Mouse (Mus musculus) layer of hippocampus, adult 18-20 months (tissue): Measurements from ENCODE around the gene Crtac1. TPM values are rescaled to one million over a fixed set of nuclear protein-coding genes. Genes with fewer than 3 reads are reported as not detected.

Experiments
- DNase-seq, 2 experiments: peaks; one replicate each; pipeline ENCODE4 v3.0.0; 2022; ENCODE audit warnings: low spot score in 2 of 2
- microRNA-seq, 2 experiments: library from miRNA; unstranded; fragments of <30 nt; microRNA quantifications; one replicate each; pipeline ENCODE4 v1.2.0; 2021
- total RNA-seq, 2 experiments: library from RNA; stranded (reverse); gene quantifications; 2 replicates each; pipeline ENCODE4 v1.2.3; 2021

Crtac1 gene
- total RNA-seq, 2 experiments from 2014 or later = 90.4 to 104 TPM

DNA sequence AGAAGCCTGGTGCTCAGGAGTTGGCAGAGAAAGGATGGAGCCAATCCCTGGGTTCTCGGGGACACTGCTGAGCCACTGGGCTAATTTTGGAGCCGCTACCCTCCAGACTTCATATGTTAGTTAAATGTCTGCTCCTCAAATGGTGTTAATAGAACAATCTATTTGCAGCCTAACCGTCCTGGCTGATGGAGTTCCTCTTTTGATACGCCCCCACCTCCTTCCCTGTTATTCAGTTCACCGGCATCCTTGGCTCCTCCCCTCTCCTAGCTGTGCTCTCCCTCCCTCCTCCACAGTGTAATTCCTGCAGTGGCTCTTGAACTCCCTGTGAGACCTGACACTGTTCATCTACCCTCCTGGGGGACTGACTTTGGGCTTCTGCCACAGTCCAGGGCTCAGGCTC, 185.0 kb downstream of the Crtac1 start:
- no peak for DNase-seq

- no peak for DNase-seq
Observed at GRCm38 (mm10) chr19:42243401-42243800, 188.2 kb downstream of the Crtac1 start.

- DNase-seq = no peak
Observed at GRCm38 (mm10) chr19:42240881-42241280, 190.7 kb downstream of the Crtac1 start.

DNA sequence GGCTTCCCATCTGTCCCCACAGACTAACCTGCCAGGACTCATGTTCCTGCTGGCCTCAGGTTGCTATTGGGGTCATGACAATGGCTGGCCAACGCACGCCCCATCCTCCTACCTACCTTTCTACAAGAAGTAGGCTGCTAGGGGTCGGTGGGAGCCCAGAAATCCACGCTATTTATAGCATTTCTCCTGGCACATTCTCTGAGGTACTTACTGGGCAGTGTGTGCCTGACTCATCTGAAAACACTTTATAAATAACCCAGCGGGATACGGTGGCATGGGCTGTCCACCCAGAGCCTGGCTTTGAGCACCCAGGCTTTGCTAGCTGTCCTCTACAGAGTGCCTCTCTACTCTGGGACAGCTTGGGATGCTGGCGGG, 193.3 kb downstream of the Crtac1 start:
- no peak for DNase-seq

- DNase-seq = no peak
Observed at GRCm38 (mm10) chr19:42237602-42238340, 193.8 kb downstream of the Crtac1 start.

Small RNA genes within 50 kb of the gene (microRNA-seq; reads per million reads assigned to microRNA genes)
- 0 to 0.39 reads per million in 2 experiments for gene Gm26339
- gene Mir3085 = 6.9 to 8.6 reads per million in 2 experiments

Other genes starting within 250 kb of the Crtac1 start
- under 1 TPM; 0.23 to 0.42 TPM for gene Sfrp5, start 229.5 kb downstream of the Crtac1 start, total RNA-seq
- 10 to 100 TPM; 64.3 to 64.4 TPM for gene Golga7b, start 184.2 kb downstream of the Crtac1 start, total RNA-seq
- gene R3hcc1l, start 87.0 kb upstream of the Crtac1 start, total RNA-seq = 10 to 100 TPM; 26.4 to 29.5 TPM
- gene Loxl4, start 181.0 kb upstream of the Crtac1 start, total RNA-seq = under 1 TPM; 0.13 to 0.17 TPM